ENCODE assay signal across 34 mouse cellular contexts in genomic region chr1:132836895-132837294, GRCm38 (mm10). TPM values are rescaled to one million over a fixed set of nuclear protein-coding genes. Genes with fewer than 3 reads are reported as not detected.
DNase-seq lines count a peak whose midpoint lies in the region; ATAC-seq lines count a peak whose summit lies in the region.
"Had no signal": no experiment of that assay in that cellular context is flagged by ENCODE, and none has a peak within 500 bp of the region (broad histone marks: within the 10 kb centered on the region; RNA-seq: fewer than 3 reads in every experiment).

No protein-coding gene starts in this region.

- no peak overlapping the region for H3K9ac ChIP-seq in hindbrain, embryonic 16.5 days (ENCODE audit: low read depth, low read length)
- H3K9ac ChIP-seq in hindbrain, embryonic 13.5 days = no peak overlapping the region
- H3K9ac ChIP-seq in liver, embryonic 12.5 days = no peak overlapping the region
- H3K9ac ChIP-seq: embryonic facial prominence, embryonic 12.5 days; heart, embryonic 13.5 days; limb, embryonic 15.5 days; liver, embryonic 14.5 days; neural tube, embryonic 15.5 days had no signal

- WGBS in hindbrain, embryonic 16.5 days = 57% methylated on average over 8 of the region's 8 CpGs
- WGBS in hindbrain, embryonic 13.5 days = 71% methylated on average over 8 of the region's 8 CpGs
- WGBS in liver, embryonic 12.5 days (ENCODE audit: insufficient replicate concordance) = 59% methylated on average over 8 of the region's 8 CpGs

- ATAC-seq in hindbrain, embryonic 16.5 days = 0 out of 2 replicates have a peak, but pooled peaks have one; percentile 42
- ATAC-seq in hindbrain, embryonic 13.5 days (ENCODE audit: low FRiP score) = no peak
- no peak for ATAC-seq in liver, embryonic 12.5 days
- ATAC-seq: CD4-positive, CD25-positive, alpha-beta regulatory T cell, adult 4 months; forebrain, embryonic 14.5 days had no signal

- no peaks in the 10 kb centered on the region for H3K9me3 ChIP-seq in hindbrain, embryonic 16.5 days (ENCODE audit: control insufficient read depth, low read length)
- H3K9me3 ChIP-seq in hindbrain, embryonic 13.5 days = no peaks in the 10 kb centered on the region
- H3K9me3 ChIP-seq in liver, embryonic 12.5 days (replicated peaks) = no peaks in the 10 kb centered on the region
- H3K9me3 ChIP-seq: embryonic facial prominence, embryonic 12.5 days; heart, embryonic 13.5 days; hindbrain, embryonic 10.5 days; limb, embryonic 10.5 days; limb, embryonic 15.5 days; neural tube, embryonic 15.5 days had no signal

- DNase-seq in left cerebral cortex, adult 18-20 months (ENCODE audit: low spot score in 2 of 2) = peak; percentile 36 to 38
- no peak for DNase-seq in left cerebral cortex, postnatal 4 days
- DNase-seq in testis, postnatal 14 days (ENCODE audit: low spot score) = peak; percentile 20
- no peak for DNase-seq in testis, postnatal 10 days (ENCODE audit: low spot score)
- DNase-seq: adrenal gland, postnatal 14 days; cerebellum, adult 11-12 months; cerebellum, adult 9-11 months; embryo, embryonic 11 days; gastrocnemius, adult 2 months; gastrocnemius, postnatal 36 days; heart, adult 2 months; heart, postnatal 10 days; kidney, adult 18-20 months; kidney, postnatal 36 days; lung, adult 2 months; lung, postnatal 10 days; midbrain, embryonic 14.5 days; retina, postnatal 1 day; spleen, adult 18-20 months; thymus, postnatal 4 days had no signal

- H3K4me1 ChIP-seq in hindbrain, embryonic 16.5 days (ENCODE audit: control insufficient read depth, insufficient read depth, low read depth, low read length) = no peaks in the 10 kb centered on the region
- no peaks in the 10 kb centered on the region for H3K4me1 ChIP-seq in hindbrain, embryonic 13.5 days (replicated peaks)
- no peaks in the 10 kb centered on the region for H3K4me1 ChIP-seq in liver, embryonic 12.5 days
- H3K4me1 ChIP-seq: embryonic facial prominence, embryonic 12.5 days; heart, embryonic 13.5 days; hindbrain, embryonic 10.5 days; limb, embryonic 10.5 days; limb, embryonic 15.5 days had no signal

- no peak overlapping the region for H3K27ac ChIP-seq in hindbrain, embryonic 16.5 days (ENCODE audit: low read depth, low read length)
- no peak overlapping the region for H3K27ac ChIP-seq in hindbrain, embryonic 13.5 days
- no peak overlapping the region for H3K27ac ChIP-seq in liver, embryonic 12.5 days
- H3K27ac ChIP-seq: embryonic facial prominence, embryonic 12.5 days; gastrocnemius, adult 2 months; heart, adult 2 months; heart, embryonic 13.5 days; hindbrain, embryonic 10.5 days; limb, embryonic 10.5 days; limb, embryonic 15.5 days; liver, embryonic 14.5 days; macrophage; neural tube, embryonic 15.5 days had no signal

- H3K36me3 ChIP-seq in hindbrain, embryonic 16.5 days (ENCODE audit: control insufficient read depth, insufficient read depth, low read length) = no peaks in the 10 kb centered on the region
- H3K36me3 ChIP-seq in hindbrain, embryonic 13.5 days = no peaks in the 10 kb centered on the region
- no peaks in the 10 kb centered on the region for H3K36me3 ChIP-seq in liver, embryonic 12.5 days
- H3K36me3 ChIP-seq: embryonic facial prominence, embryonic 12.5 days; heart, embryonic 13.5 days; hindbrain, embryonic 10.5 days; limb, embryonic 10.5 days; limb, embryonic 15.5 days; neural tube, embryonic 15.5 days had no signal

- H3K27me3 ChIP-seq in hindbrain, embryonic 16.5 days (replicated peaks; ENCODE audit: control insufficient read depth, insufficient read depth, low read length) = no peaks in the 10 kb centered on the region
- H3K27me3 ChIP-seq in hindbrain, embryonic 13.5 days = 0 out of 2 replicates have a peak, but pooled peaks cover 3% of the 10 kb centered on the region
- no peaks in the 10 kb centered on the region for H3K27me3 ChIP-seq in liver, embryonic 12.5 days (replicated peaks)
- H3K27me3 ChIP-seq: embryonic facial prominence, embryonic 12.5 days; neural tube, embryonic 15.5 days had no signal

- intact Hi-C loops in left cerebral cortex, postnatal 4 days (cut with DNase I) = no loop called here

- no peak overlapping the region for H3K4me3 ChIP-seq in hindbrain, embryonic 16.5 days (ENCODE audit: low read length)
- H3K4me3 ChIP-seq in hindbrain, embryonic 13.5 days = no peak overlapping the region
- H3K4me3 ChIP-seq in liver, embryonic 12.5 days = no peak overlapping the region
- H3K4me3 ChIP-seq: embryonic facial prominence, embryonic 12.5 days; gastrocnemius, adult 2 months; heart, adult 2 months; heart, embryonic 13.5 days; hindbrain, embryonic 10.5 days; limb, embryonic 10.5 days; limb, embryonic 15.5 days; neural tube, embryonic 15.5 days had no signal

- no peak overlapping the region for H3K4me2 ChIP-seq in hindbrain, embryonic 16.5 days (ENCODE audit: low read length)
- no peak overlapping the region for H3K4me2 ChIP-seq in hindbrain, embryonic 13.5 days
- H3K4me2 ChIP-seq in liver, embryonic 12.5 days = no peak overlapping the region
- H3K4me2 ChIP-seq: embryonic facial prominence, embryonic 12.5 days; heart, embryonic 13.5 days; limb, embryonic 15.5 days; neural tube, embryonic 15.5 days had no signal

RNA-seq across cellular contexts. Expression of gene Lrrn2, which starts 43.2 kb away (rescaled TPM):
- polyA plus RNA-seq in hindbrain, embryonic 16.5 days (2015; fragmentation: Nextera tagmentation; extraction: Ambion mirVana) = 56.5 and 57.7 TPM in 2 replicates
- polyA plus RNA-seq in hindbrain, embryonic 13.5 days (2015; fragmentation: Nextera tagmentation; extraction: Ambion mirVana) = 27.2 and 28.5 TPM in 2 replicates
- 10 to 100 TPM; 88.8 to 95.5 TPM for total RNA-seq in left cerebral cortex, adult 18-20 months (2021)
- 100 to 1,000 TPM; 101 to 117 TPM for total RNA-seq in left cerebral cortex, postnatal 4 days (2021)
- 0.55 and 0.62 TPM in 2 replicates for polyA plus RNA-seq in liver, embryonic 12.5 days (2016; fragmentation: Nextera tagmentation; extraction: Ambion mirVana)
- total RNA-seq: megakaryocyte-erythroid progenitor cell, adult 5-6 weeks had no signal
- polyA plus RNA-seq: CD4-positive, CD25-positive, alpha-beta regulatory T cell, adult 4 months; macrophage had no signal

Comparison
In these comparisons a context has a peak if more than half of its experiments do, and no peak if none do; other contexts are left out.
1. DNase-seq: peak in left cerebral cortex, adult 18-20 months (2 of 2) and testis, postnatal 14 days (single experiment); none in left cerebral cortex, postnatal 4 days (single experiment) and testis, postnatal 10 days (single experiment).
2. RNA of gene Lrrn2, which starts 43.2 kb away (polyA plus RNA-seq): 56.5 to 57.7 TPM in hindbrain, embryonic 16.5 days and 27.2 to 28.5 TPM in hindbrain, embryonic 13.5 days; 0.55 to 0.62 TPM in liver, embryonic 12.5 days; every median in the first group is over 10 times any median in the second.